Mouse (Mus musculus): ENCODE data around the gene Dynll2. TPM values are rescaled to one million over a fixed set of nuclear protein-coding genes. Genes with fewer than 3 reads are reported as not detected.

The Dynll2 gene
- polyA plus RNA-seq, 2 experiments from 2014 or later: 4.0 to 4.6 TPM

Other genes with a start within 250 kb of the Dynll2 start
- gene Supt4a, start 250.0 kb downstream of the Dynll2 start, polyA plus RNA-seq (2017; shearing (Covaris generic)): 100 to 1,000 TPM; 346 to 405 TPM
- gene Tspoap1, start 227.0 kb downstream of the Dynll2 start, polyA plus RNA-seq (2017; shearing (Covaris generic)): 1 to 10 TPM; 3.1 to 3.7 TPM
- not detected for gene Mpo, start 194.0 kb downstream of the Dynll2 start, polyA plus RNA-seq (2017; shearing (Covaris generic))
- gene Lpo, start 159.2 kb downstream of the Dynll2 start, polyA plus RNA-seq (2017; shearing (Covaris generic)): not detected
- gene Mks1, start 134.3 kb downstream of the Dynll2 start, polyA plus RNA-seq (2017; shearing (Covaris generic)): 1 to 10 TPM; 5.1 to 9.9 TPM
- not detected for gene Epx, start 112.0 kb downstream of the Dynll2 start, polyA plus RNA-seq (2017; shearing (Covaris generic))
- gene Olfr462, start 95.3 kb downstream of the Dynll2 start, polyA plus RNA-seq (2017; shearing (Covaris generic)): not detected
- not detected for gene Olfr463, start 90.1 kb downstream of the Dynll2 start, polyA plus RNA-seq (2017; shearing (Covaris generic))
- not detected for gene Olfr464, start 66.6 kb downstream of the Dynll2 start, polyA plus RNA-seq (2017; shearing (Covaris generic))
- gene Srsf1, start 59.8 kb upstream of the Dynll2 start, polyA plus RNA-seq (2017; shearing (Covaris generic)): 10 to 100 TPM; 23.5 to 47.7 TPM
- gene Vezf1, start 80.7 kb upstream of the Dynll2 start, polyA plus RNA-seq (2017; shearing (Covaris generic)): 10 to 100 TPM; 23.6 to 25.6 TPM
- gene Cuedc1, start 110.5 kb upstream of the Dynll2 start, polyA plus RNA-seq (2017; shearing (Covaris generic)): 1 to 10 TPM; 4.1 to 9.9 TPM
- 100 to 1,000 TPM in 1 of 2 experiments, 10 to 100 TPM in 1; 79.7 to 103 TPM for gene Mrps23, start 216.9 kb upstream of the Dynll2 start, polyA plus RNA-seq (2017; shearing (Covaris generic))